Mouse (Mus musculus) fibroblast of lung, adult 2 months (primary cell): Measurements from ENCODE around the gene Calcoco1.

Source experiments
- DNase-seq: peaks from one replicate; pipeline ENCODE4 v3.0.0-alpha.2; 2011; ENCODE audit warnings: low read depth

Calcoco1 gene

DNA sequence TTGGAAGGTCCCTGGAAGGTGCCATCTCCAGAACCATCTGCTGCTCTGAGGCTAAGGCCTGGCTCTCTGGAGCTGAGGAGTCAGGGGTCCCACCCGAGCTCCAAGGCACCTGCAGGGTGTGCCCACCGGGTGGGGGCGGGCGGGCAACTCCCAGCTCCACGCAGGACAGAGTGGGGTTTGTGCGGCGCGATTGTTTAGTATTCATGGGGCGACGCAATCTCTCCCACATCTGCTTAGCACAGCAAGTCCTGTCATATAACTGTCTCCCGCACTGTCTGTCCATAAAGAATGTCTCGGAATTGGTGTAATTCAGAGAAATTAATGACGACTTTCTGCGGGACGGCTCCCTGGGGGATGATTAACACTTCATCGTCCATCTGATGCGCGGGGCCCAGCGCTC lies 15.1 kb upstream of the Calcoco1 start:
- DNase-seq: no peak

DNA sequence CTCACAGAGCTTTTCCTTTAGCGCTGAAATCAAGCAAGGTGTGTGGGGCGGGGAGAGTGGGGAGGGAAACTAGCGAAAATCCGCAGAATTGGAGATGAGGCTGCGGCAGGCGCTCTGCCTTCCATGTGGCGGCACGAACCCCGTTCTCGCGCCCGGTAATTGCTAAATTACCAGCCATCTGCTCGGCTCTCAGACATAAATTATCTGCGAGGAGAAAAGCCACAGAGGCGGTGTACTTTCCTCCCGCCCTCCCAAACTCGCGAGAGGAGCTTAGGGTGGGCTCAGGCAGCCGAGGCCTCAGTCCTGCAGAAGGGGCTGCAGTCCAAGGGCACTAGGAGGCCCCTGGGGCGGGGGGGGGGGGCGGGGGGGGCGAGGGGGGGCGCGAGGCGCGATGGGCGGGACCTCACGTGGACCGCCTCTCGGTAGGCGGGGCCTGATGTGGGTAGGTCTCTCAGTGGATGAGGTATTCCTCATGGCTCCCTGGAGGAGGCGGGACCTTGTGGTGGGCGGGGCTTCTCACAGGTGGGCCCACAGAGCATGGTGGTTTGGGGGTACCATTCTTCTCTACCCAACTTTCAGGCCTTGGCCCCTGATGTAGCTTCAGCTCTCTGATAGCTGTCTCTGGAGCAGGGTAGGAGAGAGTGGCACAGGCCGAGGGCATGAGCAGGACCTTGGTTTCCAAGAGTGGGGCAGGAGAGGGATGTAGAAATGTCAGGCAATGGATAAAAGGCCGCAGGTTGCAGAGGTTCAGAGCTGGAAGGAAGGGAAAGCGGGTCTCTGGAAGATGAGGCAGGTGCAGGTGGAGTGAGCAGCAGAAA lies 14.4 kb upstream of the Calcoco1 start:
- DNase-seq: no peak

DNA sequence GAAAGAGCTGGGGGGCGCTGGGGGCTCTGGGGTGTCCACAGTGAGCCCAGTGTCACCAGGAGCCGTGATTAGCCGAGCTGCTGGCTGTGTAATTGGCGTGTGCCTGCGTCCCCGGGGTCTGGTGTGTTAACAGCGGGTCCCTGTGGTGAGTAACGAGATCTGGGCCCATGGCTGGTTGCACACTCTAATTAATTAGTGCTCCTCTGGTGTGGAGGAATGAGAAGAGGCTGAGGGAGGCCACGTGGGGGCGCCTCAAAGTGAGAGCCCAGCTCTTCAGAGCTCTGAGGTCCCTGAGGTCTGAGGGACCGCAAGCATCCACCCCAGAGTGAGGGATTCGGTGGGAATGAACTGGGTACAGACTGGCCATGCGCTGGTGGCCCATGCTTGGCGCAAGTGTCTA lies 13.1 kb upstream of the Calcoco1 start:
- DNase-seq: no peak

DNA sequence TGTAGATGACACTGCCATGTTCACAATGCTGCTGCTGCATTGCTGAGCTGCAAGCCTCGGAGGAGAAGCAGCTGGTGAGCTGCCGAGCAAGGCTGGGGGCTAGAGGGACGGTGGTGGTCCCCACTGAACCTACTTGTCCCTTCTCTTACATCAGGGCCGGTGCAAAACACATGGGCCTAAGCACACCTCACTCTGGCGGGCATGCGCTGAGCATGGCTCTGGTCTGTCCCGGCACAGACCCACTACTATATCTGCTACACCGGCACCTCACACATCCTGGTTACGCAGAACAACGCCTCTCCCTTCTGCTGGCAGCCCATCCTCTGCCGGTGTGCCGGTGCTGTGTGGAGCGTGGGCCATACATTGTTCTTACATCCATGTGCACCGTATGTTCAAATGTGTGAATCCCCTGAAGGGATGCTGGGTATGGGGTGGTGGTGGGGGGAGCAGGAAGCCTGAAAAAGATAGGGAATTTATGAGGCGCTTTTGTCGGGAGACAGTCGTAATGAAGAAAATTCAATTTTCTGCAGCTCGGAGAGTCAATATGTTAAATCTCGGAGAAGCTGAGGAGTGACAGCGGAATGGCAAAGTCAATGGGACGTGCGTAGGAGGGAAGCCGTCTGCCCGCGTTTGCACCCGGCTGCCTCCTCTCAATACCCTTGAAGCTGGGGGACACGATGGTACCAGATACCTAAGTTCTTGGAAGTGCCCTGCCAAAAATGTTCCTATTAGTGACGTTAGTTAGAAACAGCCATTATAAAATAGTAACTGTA lies 12.0 kb upstream of the Calcoco1 start:
- DNase-seq: no peak

DNA sequence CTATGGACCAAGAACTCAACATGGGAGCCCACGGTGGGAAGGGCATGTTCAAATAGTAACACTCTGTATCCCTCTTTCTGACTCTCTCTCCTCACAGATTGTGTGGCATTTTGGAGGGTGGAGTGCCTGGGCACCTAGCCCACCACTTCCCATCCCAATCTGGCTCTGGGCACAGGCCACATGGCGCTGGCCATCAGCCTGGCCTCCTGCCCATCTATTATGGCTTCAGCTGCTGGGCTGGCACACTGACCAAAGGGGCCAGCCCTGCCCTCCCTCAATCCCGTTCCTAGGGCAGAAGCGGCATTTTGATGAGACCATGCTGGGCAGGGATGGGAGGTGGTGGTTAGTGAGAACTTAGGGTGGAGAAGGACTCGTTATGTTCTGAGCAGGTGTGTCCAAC lies 11.3 kb upstream of the Calcoco1 start:
- DNase-seq: no peak

DNA sequence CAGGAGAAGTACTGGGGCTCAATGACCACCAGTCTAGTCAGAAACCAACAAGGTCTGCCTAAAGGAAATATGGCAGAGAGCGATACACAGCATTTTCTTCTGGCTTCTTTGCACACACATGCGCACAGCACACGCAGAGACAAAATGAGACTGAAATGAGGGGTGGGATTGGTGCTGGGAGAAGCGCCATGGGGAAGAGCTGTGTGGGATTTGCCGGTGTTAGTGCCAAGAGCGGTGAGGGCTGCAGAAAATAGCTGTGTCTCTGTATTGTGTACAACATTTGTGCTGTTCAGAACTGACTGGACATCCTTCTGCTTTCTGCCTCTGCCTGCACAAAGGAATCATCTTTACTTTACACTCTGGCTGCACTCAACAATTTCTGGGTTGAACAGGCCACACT lies 10.4 kb upstream of the Calcoco1 start:
- DNase-seq: no peak

DNA sequence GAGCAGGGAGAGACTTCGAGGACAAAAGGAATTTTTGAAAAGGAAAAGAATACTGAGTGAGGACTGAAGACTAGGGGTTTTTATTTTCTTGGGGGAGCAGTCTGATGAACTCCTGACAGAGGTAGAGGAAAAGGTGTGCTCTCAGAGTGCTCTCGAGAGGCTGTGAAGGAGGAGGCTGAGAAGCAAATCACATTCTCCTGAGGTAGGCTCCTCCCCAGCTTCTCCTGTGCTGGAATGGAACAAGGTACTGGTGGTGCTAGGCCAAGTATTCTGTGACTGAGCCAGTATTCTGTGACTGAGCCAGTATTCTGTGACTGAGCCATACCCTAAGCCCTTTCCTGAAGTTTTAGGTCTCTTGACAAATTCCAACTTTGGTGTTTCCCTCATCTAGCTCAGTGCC lies 6.0 kb upstream of the Calcoco1 start:
- DNase-seq: no peak

DNA sequence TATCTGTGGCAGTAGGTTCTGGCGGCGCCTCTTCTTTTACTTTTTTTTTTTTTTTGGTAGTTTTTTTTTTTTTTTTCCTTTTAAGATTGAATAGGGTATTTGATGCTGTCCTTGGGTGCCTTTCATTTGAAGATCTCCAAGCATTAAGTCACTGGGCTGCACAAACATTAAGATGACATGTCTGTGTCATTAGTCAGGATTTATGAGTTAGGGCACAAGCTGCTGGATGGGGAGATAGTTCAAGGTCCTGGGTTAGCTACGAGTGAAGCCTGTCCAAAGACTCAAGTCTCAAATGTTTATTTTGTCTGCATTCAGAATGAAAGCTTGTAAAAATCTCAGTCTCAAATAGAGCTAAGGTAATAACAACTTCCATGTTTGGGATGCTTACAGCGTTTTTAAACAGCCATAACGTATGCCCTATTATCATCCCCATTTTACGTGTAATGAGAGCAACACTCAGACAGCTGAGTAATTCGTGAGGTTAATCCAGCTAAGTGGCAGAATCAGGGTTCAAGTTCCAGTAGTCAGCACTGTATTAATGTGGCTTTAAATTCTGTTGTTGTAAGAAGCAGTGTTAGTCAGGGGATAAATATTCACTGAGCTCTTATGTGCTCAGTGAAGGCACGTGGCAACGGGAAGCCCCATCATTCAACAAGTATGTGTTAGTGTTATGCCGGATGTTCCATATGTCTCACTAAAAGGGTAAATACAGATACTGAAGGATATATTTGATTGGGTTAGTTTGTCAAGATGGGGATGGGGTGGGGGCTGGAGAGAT lies 1.6 kb upstream of the Calcoco1 start:
- no peak for DNase-seq

DNA sequence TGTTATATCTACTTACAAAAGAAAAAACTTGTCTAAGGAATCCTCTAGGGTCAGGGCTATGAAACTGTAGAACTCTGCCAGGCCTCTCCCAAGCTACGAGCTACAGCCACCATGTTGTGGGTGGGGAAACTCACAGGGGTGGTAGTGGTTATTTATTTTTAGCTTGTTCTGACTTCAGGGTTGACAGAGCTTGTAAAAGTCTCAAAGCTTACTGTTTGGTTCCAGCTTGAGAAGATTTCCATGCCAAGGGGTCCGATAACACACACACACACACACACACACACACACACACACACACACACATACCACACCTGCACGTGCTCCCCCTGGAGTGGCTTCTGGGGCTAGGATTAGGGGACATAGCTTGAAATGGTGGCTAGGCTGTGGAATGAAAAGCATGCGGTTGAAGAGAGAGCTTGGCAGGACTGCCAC lies 538 bp upstream of the Calcoco1 start:
- no peak for DNase-seq

DNA sequence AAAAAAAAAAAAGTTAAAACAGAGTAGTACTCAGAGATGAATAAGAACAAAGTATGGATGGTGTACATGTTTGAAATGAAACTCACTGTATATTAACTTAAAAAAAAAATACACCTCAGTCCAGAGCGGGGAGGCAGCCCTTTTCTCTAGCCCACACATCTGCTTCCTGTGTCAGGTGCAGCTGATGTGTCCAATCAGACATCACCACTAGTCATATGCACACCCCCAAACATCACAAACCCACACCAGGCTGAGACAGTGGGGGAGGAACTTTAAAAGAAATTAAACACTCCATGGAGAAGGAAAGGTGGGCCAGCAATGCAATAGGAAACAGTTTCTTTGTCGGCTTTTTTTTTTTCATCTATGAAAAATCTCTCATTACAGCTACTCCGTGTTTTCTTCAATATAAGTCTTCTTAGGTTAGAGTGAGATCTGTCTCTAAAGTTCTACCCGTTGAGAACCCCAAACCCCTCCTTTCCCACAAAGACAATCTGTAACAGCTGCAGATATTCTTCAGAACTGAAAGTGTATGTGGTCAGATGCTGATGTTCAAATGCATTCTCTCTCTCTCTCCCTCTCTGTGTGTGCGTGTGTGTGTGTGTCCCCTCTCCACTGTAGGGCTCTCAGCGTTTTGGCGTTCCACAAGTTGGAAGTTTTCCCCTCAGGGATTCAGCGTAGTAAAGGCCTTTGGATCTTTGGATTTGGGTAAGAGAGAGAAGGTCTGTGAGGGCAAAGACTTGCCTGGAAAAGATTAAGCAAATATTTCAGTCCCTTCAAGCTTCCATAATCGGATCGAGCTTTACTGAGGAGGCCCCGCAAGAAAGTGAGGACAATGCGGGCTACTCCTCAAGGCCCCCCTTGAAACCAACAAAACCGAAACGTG lies 721 bp downstream of the Calcoco1 start:
- DNase-seq: no peak

DNA sequence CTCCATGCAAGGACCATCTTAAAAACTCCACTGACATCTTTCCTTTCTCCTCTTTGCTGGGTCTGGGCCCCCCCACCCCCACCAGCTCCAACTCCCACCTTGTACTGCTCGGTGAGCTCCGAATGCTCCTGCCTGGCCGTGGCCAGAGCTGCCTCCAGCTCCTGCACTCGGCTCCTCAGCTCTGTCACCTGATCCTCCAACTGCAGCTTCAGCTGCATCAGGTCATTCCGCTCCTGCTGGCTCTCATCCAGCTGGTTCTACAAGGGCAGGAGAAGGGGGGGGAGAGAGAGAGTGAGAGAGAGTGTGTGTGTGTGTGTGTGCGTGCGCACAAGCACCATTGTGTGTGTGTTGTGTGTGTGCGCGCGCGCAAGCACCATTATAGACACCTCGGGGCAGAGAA lies 5.8 kb downstream of the Calcoco1 start:
- DNase-seq: no peak

DNA sequence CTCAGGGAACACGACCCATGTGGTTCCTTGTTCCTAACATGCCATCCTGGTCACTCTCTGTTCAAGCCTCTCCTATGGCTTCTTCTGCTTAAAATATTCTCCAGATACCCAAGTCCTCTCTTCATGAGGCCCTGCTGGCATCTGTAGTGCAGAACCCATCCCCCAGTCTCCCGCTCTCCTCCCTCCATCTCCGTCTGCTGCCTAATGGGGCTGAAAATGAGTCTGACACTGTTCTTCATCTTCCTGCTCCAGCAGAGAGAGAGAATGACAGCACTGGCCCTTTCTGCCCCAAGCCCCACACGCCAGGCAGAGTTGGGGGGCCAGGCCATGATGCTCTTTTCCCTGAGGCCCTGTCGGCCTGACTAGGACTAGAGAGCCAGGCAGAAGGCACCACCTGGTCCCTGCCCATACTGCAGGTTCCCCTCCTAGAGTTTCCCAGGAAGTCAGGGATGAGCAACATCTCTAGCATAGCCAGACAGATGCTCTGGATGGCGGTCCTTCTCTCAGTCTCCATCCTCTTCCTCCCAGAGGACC lies 14.2 kb downstream of the Calcoco1 start:
- no peak for DNase-seq

DNA sequence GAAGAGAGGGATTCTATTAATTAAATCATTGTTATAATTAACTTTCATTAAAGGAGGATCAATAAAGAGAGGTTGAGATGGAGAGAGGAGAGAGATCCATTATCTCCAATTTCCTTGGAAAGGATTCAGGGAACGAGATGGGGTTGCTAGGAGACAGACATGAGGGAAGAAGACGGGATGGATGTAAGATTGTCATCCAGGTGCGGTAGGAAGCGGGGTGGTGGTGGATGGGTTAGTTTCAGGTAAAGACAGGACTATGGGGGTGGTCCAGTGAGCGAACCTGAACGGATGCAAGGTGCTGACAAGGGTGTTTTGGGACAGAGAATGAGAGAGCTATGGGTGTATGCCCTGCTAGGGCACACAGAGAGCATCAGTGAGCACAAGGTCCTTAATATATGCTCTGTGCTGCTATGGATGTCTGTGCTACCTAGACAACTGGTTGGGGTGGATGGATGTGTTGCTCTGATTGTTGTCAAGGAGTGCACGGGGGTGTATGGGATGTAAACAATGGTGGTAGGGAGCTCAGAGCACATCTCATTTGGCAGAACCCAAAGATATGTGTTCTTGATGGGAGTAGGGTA lies 16.0 kb downstream of the Calcoco1 start:
- DNase-seq: no peak

DNA sequence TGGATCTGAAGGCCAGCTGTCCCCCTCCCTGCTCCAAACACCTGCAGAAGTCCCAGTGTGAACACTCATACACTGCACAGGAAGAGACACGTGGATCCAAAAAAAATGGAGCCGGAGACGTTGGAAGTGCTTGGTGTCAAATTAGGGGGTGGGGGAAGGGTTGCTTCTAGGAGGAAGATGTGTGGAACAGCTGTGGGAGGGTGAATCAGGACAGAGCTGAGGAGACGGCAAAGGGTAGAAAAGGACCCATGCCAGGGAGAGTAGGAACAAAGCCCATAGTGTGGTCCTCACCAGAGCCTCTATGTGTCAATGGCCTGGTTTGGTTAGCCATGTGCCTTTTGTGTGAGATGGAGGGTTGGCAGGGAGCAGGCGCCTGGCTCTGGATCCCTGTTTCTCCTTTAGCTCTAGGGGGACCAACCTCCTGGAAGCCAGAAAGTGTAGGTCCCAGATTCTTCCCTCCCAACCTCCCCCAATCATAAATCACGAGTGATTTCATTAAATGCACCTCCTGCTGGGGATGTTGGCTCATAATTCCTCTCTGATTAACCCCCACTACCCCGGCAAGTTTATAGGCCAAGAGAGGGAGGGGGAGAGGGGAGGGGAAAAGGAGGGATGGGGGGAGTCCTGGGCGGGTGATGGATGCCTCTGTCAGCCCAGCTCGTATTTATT lies 16.6 kb downstream of the Calcoco1 start:
- DNase-seq: no peak

DNA sequence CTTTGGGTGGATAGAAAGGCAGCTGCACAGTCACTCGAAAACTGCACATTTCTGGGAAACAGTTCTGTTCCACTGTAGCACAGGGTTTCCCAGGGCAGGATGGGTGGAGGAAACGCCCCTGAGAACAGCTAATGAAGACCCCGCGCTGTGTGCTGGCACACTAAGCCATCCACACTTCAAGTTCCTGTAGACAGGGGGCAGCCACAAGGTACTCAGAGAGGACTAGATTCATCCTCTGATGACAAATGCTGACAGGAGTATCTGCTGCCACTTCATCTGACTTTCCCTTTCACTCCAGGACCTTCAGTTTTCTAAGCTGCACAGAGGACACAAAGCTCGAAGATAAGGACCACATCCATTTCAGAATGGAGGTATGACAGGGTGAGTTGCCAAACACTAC lies 17.2 kb downstream of the Calcoco1 start:
- DNase-seq: no peak

DNA sequence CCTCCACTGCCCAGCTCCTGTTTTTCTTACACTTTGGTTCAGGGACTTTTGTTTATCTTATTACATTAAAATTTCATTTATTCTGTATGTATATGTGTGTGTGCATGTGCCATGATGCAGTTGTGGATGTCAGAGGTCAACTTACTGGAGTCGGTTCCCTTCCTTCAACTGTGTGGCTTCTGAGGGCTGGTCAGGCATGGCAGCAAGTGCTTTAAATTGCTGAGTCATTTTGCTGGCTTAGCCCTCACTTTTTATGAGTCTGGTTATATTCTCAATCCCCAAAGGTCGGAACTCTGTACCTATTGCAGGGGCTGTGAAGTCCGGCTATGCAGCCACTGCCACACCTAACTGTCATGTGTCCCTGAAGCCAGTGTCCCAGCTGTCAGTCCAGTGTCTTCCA lies 19.0 kb downstream of the Calcoco1 start:
- no peak for DNase-seq

DNA sequence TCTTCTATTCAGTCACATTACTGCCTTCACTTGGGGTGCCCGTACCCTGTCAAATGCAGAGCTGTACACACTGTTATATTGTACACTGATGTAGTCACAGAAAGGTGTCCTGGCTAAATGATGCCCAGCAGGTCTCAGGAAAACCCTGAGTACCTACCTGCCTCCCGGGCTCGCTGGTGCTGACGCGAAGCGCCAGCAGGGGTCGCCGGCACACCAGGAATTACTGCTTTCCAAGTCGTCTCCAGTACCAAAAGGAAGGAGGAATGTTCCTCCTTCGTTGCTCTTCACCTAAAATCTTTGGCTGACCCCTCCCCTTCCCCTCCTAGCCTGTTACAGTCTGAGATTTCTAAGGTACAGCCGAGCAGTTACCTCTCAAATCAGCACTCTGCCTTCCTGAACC lies 23.8 kb downstream of the Calcoco1 start:
- DNase-seq: no peak

DNA sequence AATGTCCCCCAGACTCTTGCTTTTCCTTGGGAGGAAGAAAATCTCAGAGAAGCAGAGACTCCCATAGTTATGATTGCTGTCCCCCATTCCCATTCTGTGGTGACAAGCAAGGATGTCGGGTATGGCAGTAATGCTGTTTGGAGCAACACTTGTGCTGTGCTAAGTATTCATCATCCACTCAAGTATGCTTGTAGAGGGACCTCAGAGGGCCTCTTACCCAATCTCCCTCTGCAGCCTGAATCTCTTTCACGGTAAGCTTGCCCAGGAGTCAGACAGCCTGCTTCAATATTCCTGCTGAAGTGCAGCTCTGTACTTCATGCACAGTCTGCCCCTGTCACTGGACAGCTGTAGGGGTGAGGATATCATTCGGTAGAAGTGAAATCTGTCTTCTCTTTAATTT lies 25.1 kb downstream of the Calcoco1 start:
- no peak for DNase-seq

DNA sequence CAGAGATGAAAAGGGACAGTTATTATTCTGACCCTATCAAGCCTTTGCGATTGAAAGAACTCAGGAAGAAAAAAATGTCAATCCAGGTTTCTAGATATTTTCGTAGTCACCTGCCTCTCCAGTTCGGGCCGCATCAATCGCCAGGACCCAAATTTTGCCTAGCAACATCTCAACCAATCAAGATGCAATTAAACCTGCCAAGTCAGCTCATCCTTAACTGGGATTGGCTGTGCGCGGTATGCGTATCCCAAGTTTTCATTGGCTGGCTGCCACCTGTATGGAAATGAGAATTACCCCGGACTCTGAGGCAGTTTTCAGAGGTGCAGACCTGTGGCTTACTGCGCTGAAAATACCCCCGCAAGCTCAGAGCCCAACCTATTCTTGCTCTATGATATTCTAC lies 28.4 kb downstream of the Calcoco1 start:
- no peak for DNase-seq

DNA sequence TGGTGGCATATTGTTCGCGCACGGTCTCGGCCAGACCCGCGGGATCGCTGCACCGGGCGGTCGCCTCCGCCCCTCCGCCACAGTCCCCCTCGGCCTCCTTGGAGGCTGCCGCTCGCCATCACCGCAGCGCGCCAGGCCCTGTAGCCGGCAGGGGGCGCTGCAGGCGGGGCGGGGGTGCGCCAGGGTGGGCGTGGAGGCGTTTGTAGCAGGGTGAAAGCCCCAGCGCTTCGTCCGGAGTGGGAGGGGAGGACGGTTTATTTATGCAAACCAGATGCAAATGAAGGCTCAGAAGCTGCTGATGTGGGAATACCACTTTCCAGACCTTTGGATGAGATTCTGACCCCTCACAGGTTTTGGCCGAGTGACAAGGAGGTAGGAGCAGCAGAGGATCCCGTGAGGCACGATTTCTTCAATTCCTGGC lies 29.0 kb downstream of the Calcoco1 start:
- DNase-seq: no peak
